Mouse (Mus musculus): ENCODE measurements at regions not wholly inside any gene's neighbourhood (a gene's known extent, or its start where the extent isn't known, plus 50 kb on each side); places are given as distances from the start of the nearest gene placed in this dataset.

DNA sequence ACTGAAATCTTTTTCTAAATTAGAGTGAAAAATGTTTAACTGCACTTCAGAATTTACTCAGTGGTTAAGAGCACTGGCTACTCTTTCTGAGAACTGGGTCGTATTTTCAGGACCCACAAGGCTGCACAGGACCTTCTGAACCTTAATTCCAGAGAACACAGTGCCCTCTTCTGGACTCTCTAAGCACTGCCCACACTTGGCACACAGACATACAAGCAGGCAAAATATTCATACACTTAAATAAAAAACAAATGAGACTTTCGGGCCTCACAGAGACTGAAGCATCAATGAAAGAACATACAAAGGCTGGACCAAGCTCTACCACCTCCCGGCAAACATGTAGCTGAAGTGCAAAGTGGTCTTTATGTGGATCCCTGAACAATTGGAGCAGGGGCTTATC lies 1511.8 kb upstream of the Tenm2 start:
- peak; percentile 41 for TF ChIP-seq CTCF (IDR thresholded peaks at IDR 0.05; ENCODE audit: low read depth, low read length)
- no peak for TF ChIP-seq POLR2A (IDR thresholded peaks at IDR 0.05; ENCODE audit: extremely low read depth, insufficient read depth, low read length)
